Mouse (Mus musculus): ENCODE data around the gene Gfy.

Gene Gfy

DNA sequence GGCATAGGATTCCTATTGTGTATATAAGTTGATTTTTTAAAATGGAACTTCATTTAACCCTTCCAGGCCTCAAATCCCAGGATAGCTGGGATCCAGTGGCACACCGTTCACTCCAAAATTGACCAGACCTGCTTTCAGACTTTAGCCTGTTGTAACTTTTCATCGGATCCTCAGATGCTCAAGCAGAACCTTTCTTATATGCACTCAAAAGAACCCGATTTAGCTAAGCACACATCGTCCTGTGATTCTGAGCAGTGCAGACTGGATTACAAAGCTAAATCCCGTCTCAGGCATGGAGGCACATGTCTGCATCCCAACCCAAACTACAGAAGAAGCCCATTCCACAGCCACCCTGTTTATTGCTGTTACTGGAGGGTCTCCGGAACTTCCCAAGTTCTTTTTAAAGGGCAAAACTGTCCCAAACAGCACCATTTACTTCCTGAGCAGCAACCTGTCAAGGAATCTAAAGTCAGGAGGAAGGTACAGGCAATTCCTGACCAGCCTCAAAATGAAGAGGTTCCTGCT is 51.6 kb downstream of the Gfy start:
- no peak for DNase-seq (ENCODE audit: inconsistent ontology term)

DNA sequence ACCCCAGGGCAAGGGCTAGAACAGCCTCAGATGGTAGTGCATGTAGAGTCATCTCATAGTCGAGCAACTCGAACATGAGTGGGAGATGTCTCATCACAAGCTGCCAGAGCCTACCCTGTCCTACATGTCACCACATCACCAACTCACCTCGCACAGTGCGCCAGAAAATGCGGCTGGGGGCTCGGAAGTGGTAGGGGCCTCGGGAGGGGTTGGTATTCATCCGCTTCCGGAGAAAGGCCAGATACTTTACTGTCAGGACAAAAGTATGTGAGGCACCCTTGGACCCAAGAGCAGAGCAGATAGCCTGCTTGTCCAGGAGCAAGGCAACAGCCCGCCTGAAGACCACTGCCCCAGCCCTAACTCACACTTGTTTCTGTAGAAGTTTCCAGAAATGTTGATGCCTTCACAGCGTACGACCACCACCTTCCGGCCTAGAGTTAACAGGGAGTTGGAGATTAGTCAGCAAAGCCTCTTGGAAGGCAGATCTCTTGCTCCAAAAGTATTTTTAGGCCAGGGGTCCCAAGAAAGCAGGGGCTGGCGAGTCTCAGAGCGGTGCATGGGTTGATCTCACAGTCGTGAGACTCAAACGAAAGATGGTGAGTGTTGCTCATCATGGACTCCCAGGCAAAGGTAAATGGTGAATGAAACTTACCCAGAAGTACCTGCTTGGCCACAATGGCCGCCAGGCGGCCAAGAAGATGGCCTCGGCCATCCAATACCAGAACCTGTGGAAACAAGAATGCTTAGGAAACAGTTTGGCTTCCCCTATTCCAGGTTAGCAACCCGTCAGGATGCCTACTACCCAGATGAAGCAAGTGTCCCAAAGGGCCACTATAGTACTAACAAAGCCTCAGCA is 52.3 kb downstream of the Gfy start:
- DNase-seq (ENCODE audit: inconsistent ontology term), result no peak

All from Muller cell, postnatal 12 days (primary cell).